Mouse (Mus musculus): ENCODE results near the gene Sema5a. TPM values are rescaled to one million over a fixed set of nuclear protein-coding genes. Genes with fewer than 3 reads are reported as not detected.

Sema5a gene
- polyA plus RNA-seq, 1 experiment = 7.6 TPM

- TF ChIP-seq CTCF (IDR thresholded peaks at IDR 0.05; ENCODE audit: insufficient read depth, low read length) (no peak), POLR2A (IDR thresholded peaks at IDR 0.05; ENCODE audit: borderline replicate concordance, extremely low read depth, low read depth, low read length) (no peak)
- WGBS = 91% methylated on average over 6 of the region's 6 CpGs
- H3K4me3 ChIP-seq (replicated peaks; ENCODE audit: extremely low read depth, low read depth, low read length) = no peak overlapping the region
- H3K4me1 ChIP-seq (ENCODE audit: control insufficient read depth, insufficient read depth, low read length) = 0 out of 2 replicates have a peak, but pooled peaks cover 2% of the 10 kb centered on the region
- DNase-seq = no peak
Observed at GRCm38 (mm10) chr15:32613718-32614117, 369.1 kb downstream of the Sema5a start.

GRCm38 (mm10) chr15:32615773-32616172, 371.2 kb downstream of the Sema5a start:
- TF ChIP-seq CTCF (IDR thresholded peaks at IDR 0.05; ENCODE audit: insufficient read depth, low read length) (no peak), POLR2A (IDR thresholded peaks at IDR 0.05; ENCODE audit: borderline replicate concordance, extremely low read depth, low read depth, low read length) (no peak)
- 0 out of 2 replicates have a peak, but pooled peaks cover 1% of the 10 kb centered on the region for H3K4me1 ChIP-seq (ENCODE audit: control insufficient read depth, insufficient read depth, low read length)
- DNase-seq = no peak
- no peak overlapping the region for H3K4me3 ChIP-seq (replicated peaks; ENCODE audit: extremely low read depth, low read depth, low read length)
- WGBS = 86% methylated on average over 5 of the region's 5 CpGs

- TF ChIP-seq POLR2A (IDR thresholded peaks at IDR 0.05; ENCODE audit: borderline replicate concordance, extremely low read depth, low read depth, low read length) (no peak), CTCF (IDR thresholded peaks at IDR 0.05; ENCODE audit: insufficient read depth, low read length) (no peak)
Observed at GRCm38 (mm10) chr15:32619199-32619598, 374.6 kb downstream of the Sema5a start.

GRCm38 (mm10) chr15:32623037-32623739, 378.6 kb downstream of the Sema5a start:
- 56% methylated on average over 12 of the region's 12 CpGs for WGBS
- DNase-seq = no peak
- no peaks in the 10 kb centered on the region for H3K4me1 ChIP-seq (ENCODE audit: control insufficient read depth, insufficient read depth, low read length)
- H3K4me3 ChIP-seq (replicated peaks; ENCODE audit: extremely low read depth, low read depth, low read length) = no peak overlapping the region
- no peak for TF ChIP-seq CTCF (IDR thresholded peaks at IDR 0.05; ENCODE audit: insufficient read depth, low read length)
- TF ChIP-seq POLR2A (IDR thresholded peaks at IDR 0.05; ENCODE audit: borderline replicate concordance, extremely low read depth, low read depth, low read length) = no peak

More at GRCm38 (mm10) chr15:32619199-32619598, 374.6 kb downstream of the Sema5a start:
- DNase-seq = no peak
- Histone ChIP-seq H3K4me1 (ENCODE audit: control insufficient read depth, insufficient read depth, low read length) (no peaks in the 10 kb centered on the region), H3K4me3 (replicated peaks; ENCODE audit: extremely low read depth, low read depth, low read length) (no peak overlapping the region)
- WGBS = 73% methylated on average over 2 of the region's 2 CpGs

- no peak overlapping the region for H3K4me3 ChIP-seq (replicated peaks; ENCODE audit: extremely low read depth, low read depth, low read length)
- no peak for DNase-seq
- 78% methylated on average over 4 of the region's 4 CpGs for WGBS
Observed at GRCm38 (mm10) chr15:32624106-32624505, 379.5 kb downstream of the Sema5a start.

GRCm38 (mm10) chr15:32626031-32626430, 381.4 kb downstream of the Sema5a start:
- 81% methylated on average over 2 of the region's 2 CpGs for WGBS

More at GRCm38 (mm10) chr15:32624106-32624505, 379.5 kb downstream of the Sema5a start:
- H3K4me1 ChIP-seq (ENCODE audit: control insufficient read depth, insufficient read depth, low read length) = no peaks in the 10 kb centered on the region
- TF ChIP-seq CTCF (IDR thresholded peaks at IDR 0.05; ENCODE audit: insufficient read depth, low read length) (no peak), POLR2A (IDR thresholded peaks at IDR 0.05; ENCODE audit: borderline replicate concordance, extremely low read depth, low read depth, low read length) (no peak)

GRCm38 (mm10) chr15:32633713-32634112, 389.1 kb downstream of the Sema5a start:
- H3K4me3 ChIP-seq (replicated peaks; ENCODE audit: extremely low read depth, low read depth, low read length) = no peak overlapping the region
- H3K4me1 ChIP-seq (ENCODE audit: control insufficient read depth, insufficient read depth, low read length) = no peaks in the 10 kb centered on the region
- 96% methylated on average over 8 of the region's 8 CpGs for WGBS
- DNase-seq = no peak
- TF ChIP-seq CTCF (IDR thresholded peaks at IDR 0.05; ENCODE audit: insufficient read depth, low read length) (no peak), POLR2A (IDR thresholded peaks at IDR 0.05; ENCODE audit: borderline replicate concordance, extremely low read depth, low read depth, low read length) (no peak)

More at GRCm38 (mm10) chr15:32626031-32626430, 381.4 kb downstream of the Sema5a start:
- no peak overlapping the region for H3K4me3 ChIP-seq (replicated peaks; ENCODE audit: extremely low read depth, low read depth, low read length)
- no peak for TF ChIP-seq POLR2A (IDR thresholded peaks at IDR 0.05; ENCODE audit: borderline replicate concordance, extremely low read depth, low read depth, low read length)
- TF ChIP-seq CTCF (IDR thresholded peaks at IDR 0.05; ENCODE audit: insufficient read depth, low read length) = no peak
- no peak for DNase-seq
- H3K4me1 ChIP-seq (ENCODE audit: control insufficient read depth, insufficient read depth, low read length) = no peaks in the 10 kb centered on the region

- Histone ChIP-seq H3K4me3 (replicated peaks; ENCODE audit: extremely low read depth, low read depth, low read length) (no peak overlapping the region), H3K4me1 (ENCODE audit: control insufficient read depth, insufficient read depth, low read length) (no peaks in the 10 kb centered on the region)
- WGBS = 90% methylated on average over 3 of the region's 3 CpGs
- DNase-seq = no peak
- TF ChIP-seq POLR2A (IDR thresholded peaks at IDR 0.05; ENCODE audit: borderline replicate concordance, extremely low read depth, low read depth, low read length) (no peak), CTCF (IDR thresholded peaks at IDR 0.05; ENCODE audit: insufficient read depth, low read length) (no peak)
Observed at GRCm38 (mm10) chr15:32637879-32638278, 393.3 kb downstream of the Sema5a start.

GRCm38 (mm10) chr15:32647061-32647687, 402.6 kb downstream of the Sema5a start:
- no peak overlapping the region for H3K4me3 ChIP-seq (replicated peaks; ENCODE audit: extremely low read depth, low read depth, low read length)
- WGBS = 63% methylated on average over 1 of the region's 1 CpGs
- TF ChIP-seq CTCF (IDR thresholded peaks at IDR 0.05; ENCODE audit: insufficient read depth, low read length) (no peak), POLR2A (IDR thresholded peaks at IDR 0.05; ENCODE audit: borderline replicate concordance, extremely low read depth, low read depth, low read length) (no peak)
- DNase-seq = no peak
- H3K4me1 ChIP-seq (ENCODE audit: control insufficient read depth, insufficient read depth, low read length) = no peaks in the 10 kb centered on the region
